Mouse (Mus musculus) cerebellum, postnatal 4 days (tissue): ENCODE results near the gene E430018J23Rik.
"Not testable (repeated sequence)": the region's sequence is repeated elsewhere in the genome, so short reads cannot be mapped to it uniquely, and the experiment has no call there.

Experiments used
- DNase-seq, 2 experiments: peaks; one replicate each; pipeline ENCODE4 v3.0.0; 2022; ENCODE audit warnings: low spot score in 2 of 2, mixed read lengths in 1 of 2

E430018J23Rik gene

GRCm38 (mm10) chr7:127342332-127342731, 51.1 kb downstream of the E430018J23Rik start:
- DNase-seq = no peak

DNA sequence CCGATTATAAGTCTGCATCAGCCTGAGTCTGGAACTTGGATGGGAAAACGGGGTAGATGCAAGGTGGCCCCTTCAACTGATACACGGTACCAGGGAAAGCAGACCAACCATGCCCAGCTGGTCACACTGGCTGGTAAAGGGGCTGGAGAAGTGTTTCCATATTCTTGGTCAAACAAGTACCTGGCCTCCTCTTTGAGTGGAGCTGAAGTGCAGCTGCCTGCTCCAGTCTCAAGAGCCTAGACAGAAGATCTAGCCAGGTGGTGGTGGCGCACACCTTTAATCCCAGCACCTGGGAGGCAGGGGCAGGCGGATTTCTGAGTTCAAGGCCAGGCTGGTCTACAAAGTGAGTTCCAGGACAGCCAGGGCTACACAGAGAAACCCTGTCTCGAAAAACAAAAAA, 51.6 kb downstream of the E430018J23Rik start:
- not testable (repeated sequence) for DNase-seq

- no peak for DNase-seq
Observed at GRCm38 (mm10) chr7:127341356-127341755, 52.1 kb downstream of the E430018J23Rik start.
